Mouse (Mus musculus): ENCODE measurements around the gene Slc6a3.

Gene Slc6a3

DNA sequence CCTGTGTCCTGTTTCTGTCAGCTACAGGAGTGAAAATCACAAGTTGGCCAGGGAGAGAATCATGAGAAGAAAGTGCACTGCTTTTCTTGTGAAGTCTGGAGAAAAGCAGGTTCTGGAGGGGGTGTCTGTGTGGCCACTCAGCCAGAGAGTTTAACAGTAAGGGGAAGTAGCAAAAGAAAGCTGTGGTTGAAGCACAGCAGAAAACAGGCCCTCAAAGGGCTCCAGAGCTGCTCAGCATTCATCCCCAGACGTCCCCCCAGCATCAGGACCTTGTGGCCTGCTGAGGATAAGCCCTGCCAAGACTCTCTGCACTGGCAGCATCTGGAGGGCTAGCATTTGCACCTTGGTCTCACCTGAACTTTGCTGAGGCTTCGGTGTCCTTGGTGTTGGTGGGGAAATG lies 56.0 kb downstream of the Slc6a3 start:
- DNase-seq: no peak

DNA sequence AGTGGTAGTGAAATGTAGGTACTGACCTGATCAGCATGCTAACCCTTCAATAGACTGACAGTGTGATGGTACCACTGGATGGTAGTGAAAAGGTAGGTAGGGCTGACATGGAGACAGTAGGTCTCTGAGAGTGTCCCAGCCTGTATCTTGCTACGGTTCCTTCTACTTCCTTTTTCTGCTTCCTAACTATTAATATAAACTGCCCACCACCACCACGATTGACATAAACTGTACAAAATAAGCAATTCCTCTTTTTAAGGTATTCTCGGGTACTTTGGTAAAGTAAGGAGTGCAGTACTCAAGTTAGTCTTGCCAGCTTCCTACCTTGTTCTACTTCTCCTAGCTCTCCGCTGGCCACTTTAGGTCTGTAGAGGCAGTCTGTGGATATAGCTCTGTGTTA lies 59.7 kb downstream of the Slc6a3 start:
- no peak for DNase-seq

DNA sequence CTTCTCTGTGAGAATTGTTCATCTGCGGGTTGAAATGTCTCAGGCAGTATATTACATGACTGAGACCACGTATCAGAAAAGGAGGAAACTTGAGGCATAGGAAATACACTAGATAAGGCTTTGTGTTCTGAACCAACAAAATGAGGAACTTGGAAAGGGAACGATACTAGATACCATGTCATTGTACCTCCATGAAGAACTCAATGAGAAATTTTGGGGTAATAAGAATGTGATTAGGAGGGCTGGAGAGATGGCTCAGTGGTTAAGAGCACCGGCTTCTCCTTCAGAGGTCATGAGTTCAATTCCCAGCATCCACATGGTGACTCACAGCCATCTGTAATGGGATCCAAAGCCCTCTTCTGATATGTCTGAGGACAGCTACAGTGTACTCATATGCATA lies 63.7 kb downstream of the Slc6a3 start:
- no peak for DNase-seq

DNA sequence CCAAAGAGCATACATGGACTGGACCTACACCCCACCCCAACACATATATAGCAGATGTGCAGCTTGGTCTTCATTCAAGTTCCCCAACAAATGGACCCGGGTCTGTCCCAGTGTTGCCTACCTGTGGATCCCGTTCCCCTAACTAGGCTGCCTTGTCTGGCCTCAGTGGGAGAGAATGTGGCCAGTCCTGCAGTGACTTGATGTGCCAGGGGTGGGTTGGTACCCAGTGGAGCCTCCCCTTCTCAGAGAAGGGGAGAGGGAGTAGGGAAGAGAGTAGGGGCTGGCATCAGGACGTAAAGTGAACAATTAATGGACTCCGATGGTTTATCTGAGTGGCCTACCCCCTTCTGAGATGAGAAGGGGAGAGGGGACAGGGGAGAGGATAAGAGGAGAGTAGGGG lies 66.5 kb downstream of the Slc6a3 start:
- no peak for DNase-seq

DNA sequence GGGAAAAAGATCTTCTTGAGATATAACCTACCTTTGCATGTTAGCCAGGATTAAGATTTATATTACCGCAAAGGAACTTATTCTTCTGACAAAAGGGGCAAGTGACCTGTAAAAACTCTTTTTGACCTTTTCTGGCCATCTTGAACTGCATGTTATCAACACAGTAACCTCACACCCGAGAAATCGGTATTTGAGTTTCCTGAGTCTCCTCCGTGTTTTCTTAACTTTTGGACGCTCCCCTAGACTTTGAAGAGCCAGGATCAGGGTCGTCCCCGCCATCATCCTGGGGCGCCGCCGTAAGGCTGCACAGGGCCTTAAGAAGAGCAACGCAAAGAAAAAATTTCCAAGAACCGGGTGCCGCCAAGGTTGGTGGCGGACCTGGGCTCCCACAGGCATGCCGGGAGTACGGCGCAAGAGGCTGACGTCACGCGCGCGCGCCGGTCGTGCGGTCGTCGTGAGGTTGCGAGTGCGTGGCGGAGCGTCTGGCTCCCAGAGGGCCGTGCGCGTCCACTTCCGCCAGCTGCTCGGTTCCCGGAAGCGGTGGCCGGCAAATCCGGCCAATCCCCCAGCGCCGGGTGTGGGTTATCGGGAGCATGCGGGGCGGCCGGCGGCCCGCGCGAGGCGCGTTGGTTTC lies 67.1 kb downstream of the Slc6a3 start, which contains the start of gene Clptm1l:
Gene Clptm1l (plus strand): TSS at position 485 of the 634 bp plus-strand sequence.
- DNase-seq: peak; percentile 97

DNA sequence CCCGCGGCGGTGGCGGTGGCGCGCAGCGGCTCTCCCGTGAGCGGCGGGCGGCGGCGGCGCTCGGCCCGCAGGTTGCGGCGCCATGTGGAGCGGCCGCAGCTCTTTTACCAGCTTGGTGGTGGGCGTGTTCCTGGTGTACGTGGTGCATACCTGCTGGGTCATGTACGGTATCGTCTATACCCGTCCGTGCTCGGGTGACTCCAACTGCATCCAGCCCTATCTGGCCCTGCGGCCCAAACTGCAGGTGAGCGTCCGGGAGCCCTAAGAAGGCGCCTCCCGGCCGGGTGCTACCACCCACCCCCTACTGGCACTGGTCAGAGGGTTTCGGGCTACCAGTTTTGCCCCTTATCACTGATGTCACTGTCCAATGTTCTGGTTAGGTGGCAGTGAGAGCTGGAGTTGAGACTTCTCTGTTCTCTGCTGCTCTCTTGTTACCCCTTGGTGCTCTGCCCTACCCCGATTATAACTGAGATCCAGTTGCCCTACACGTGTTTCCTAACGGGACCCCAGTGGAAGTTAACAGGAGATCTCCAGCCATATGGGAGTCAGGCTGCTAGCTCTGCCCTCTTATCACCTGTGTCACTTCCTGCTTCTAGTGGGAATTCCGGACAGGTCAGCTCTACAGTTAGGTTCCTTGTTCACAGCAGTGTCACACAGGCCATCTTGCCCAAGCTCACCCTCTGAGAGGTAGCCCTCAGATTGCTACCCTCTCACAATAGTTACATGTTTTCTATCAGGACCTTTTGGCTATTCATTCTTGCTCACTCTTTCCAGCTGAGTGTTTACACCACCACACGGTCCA lies 67.8 kb downstream of the Slc6a3 start:
- peak; percentile 63 for DNase-seq

DNA sequence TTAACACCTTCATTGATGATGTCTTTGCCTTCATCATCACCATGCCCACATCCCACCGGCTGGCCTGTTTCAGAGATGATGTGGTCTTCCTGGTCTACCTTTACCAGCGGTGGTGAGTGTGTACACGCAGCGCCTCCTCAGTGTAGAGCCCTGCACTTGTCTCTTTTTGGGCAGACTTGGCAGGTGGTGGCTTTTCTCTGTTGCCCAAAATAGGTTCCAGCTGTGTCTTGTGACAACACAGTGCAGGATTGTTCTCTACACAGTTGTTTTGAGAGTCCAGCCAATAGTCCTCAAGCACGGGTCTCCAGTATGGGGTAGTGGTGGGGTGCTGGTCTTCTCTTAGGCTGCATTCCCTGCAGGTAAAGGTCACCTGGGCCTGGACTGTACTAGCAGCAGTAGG lies 81.9 kb downstream of the Slc6a3 start:
- no peak for DNase-seq

DNA sequence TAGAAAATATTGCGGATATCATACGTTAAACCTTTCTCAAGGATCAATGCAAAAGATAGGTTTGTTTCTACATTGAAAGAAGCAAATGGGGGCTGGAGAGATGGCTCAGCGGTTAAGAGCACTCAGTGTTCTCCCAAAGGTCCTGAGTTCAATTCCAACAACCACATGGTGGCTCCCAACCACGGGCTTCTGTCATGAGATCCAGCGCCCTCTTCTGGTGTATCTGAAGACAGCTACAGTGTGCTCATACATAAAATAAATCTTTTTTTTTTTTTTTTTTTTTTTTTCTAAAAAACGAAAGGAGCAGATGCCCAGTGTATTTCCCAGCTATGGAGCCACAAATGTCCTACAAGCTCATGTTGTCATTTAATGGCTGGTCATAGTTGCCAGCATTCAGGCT lies 84.1 kb downstream of the Slc6a3 start:
- no peak for DNase-seq

DNA sequence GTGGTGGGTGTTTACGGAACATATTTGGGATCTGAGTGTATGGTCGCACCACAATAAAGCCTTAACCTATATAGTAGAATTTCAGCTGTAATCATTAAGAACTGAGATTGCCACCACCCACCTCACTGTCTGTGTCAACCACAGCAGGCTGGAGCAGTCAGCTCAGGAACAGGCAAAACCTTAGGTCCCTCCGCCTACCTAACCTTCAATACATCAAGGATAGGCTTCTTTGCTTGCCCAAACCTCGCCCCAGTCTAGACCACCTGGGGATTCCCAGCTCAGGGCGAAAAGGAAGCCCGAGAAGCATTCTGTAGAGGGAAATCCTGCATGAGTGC lies 89.8 kb downstream of the Slc6a3 start:
- DNase-seq: no peak

DNA sequence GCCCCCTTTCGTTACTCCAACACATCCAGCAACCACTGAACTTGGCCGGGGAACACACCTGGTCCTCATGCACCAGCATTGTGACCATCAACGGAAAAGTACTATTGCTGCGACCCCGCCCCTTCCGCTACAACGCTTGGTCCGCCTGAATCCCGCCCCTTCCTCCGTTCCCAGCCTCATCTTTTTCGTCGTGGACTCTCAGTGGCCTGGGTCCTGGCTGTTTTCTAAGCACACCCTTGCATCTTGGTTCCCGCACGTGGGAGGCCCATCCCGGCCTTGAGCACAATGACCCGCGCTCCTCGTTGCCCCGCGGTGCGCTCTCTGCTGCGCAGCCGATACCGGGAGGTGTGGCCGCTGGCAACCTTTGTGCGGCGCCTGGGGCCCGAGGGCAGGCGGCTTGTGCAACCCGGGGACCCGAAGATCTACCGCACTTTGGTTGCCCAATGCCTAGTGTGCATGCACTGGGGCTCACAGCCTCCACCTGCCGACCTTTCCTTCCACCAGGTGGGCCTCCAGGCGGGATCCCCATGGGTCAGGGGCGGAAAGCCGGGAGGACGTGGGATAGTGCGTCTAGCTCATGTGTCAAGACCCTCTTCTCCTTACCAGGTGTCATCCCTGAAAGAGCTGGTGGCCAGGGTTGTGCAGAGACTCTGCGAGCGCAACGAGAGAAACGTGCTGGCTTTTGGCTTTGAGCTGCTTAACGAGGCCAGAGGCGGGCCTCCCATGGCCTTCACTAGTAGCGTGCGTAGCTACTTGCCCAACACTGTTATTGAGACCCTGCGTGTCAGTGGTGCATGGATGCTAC lies 90.4 kb downstream of the Slc6a3 start, which contains the start of gene Tert:
Gene Tert (plus strand): TSS at position 167 of the 805 bp plus-strand sequence.
- peak; percentile 41 for DNase-seq
